Mouse (Mus musculus): Measurements from ENCODE around the gene Rhoq. TPM values are rescaled to one million over a fixed set of nuclear protein-coding genes. Genes with fewer than 3 reads are reported as not detected.
A peak's percentile ranks its signal among the peaks of the same experiment; 100 is the strongest.

Gene Rhoq
- 7.4 and 9.6 TPM in 2 replicates for polyA plus RNA-seq (2014; fragmentation: Nextera tagmentation; extraction: Ambion mirVana)

GRCm38 (mm10) chr17:86962894-86963585 is at the start of gene Rhoq:
Rhoq (plus strand) TSS chr17:86963082.
- Histone ChIP-seq H3K27me3 (ENCODE audit: control insufficient read depth, insufficient read depth, low read length) (no peaks in the 10 kb centered on the region), H3K36me3 (ENCODE audit: control insufficient read depth, insufficient read depth, low read length) (0 out of 2 replicates have a peak, but pooled peaks cover 3% of the 10 kb centered on the region), H3K27ac (replicated peaks; ENCODE audit: low read depth, low read length) (peak within 1 kb of the TSS; percentile 82), H3K4me1 (ENCODE audit: control insufficient read depth, insufficient read depth, low read length) (peaks cover 12% of the 10 kb centered on the region; the same call in 1 of the 2 replicates), H3K9me3 (ENCODE audit: control insufficient read depth, low read length) (no peaks in the 10 kb centered on the region), H3K4me3 (replicated peaks; ENCODE audit: low read depth, low read length) (peak within 1 kb of the TSS; percentile 75), H3K9ac (replicated peaks; ENCODE audit: low read length) (peak within 1 kb of the TSS; percentile 75), H3K4me2 (ENCODE audit: low read length) (peak within 1 kb of the TSS; percentile 80)
- DNase-seq (peak; percentile 94), ATAC-seq (ENCODE audit: low FRiP score, low TSS enrichment) (peak; percentile 91)
- under 1% methylated on average over 71 of the region's 86 CpGs for WGBS

- H3K9me3 ChIP-seq (ENCODE audit: control insufficient read depth, low read length) = no peaks in the 10 kb centered on the region
- no peaks in the 10 kb centered on the region for H3K36me3 ChIP-seq (ENCODE audit: control insufficient read depth, insufficient read depth, low read length)
- no peaks in the 10 kb centered on the region for H3K4me1 ChIP-seq (ENCODE audit: control insufficient read depth, insufficient read depth, low read length)
- WGBS = 79% methylated on average over 4 of the region's 4 CpGs
- H3K4me2 ChIP-seq (ENCODE audit: low read length) = no peak overlapping the region
- DNase-seq (no peak), ATAC-seq (ENCODE audit: low FRiP score, low TSS enrichment) (no peak)
- no peak overlapping the region for H3K9ac ChIP-seq (replicated peaks; ENCODE audit: low read length)
- H3K27ac ChIP-seq (replicated peaks; ENCODE audit: low read depth, low read length) = no peak overlapping the region
- H3K27me3 ChIP-seq (ENCODE audit: control insufficient read depth, insufficient read depth, low read length) = no peaks in the 10 kb centered on the region
- H3K4me3 ChIP-seq (replicated peaks; ENCODE audit: low read depth, low read length) = no peak overlapping the region
Observed at GRCm38 (mm10) chr17:86915540-86915939, 47.3 kb upstream of the Rhoq start.

- WGBS = 93% methylated on average over 10 of the region's 10 CpGs
- no peak within 1 kb of the TSS for H3K4me2 ChIP-seq (ENCODE audit: low read length)
- no peaks in the 10 kb centered on the region for H3K9me3 ChIP-seq (ENCODE audit: control insufficient read depth, low read length)
- no peaks in the 10 kb centered on the region for H3K4me1 ChIP-seq (ENCODE audit: control insufficient read depth, insufficient read depth, low read length)
- H3K4me3 ChIP-seq (replicated peaks; ENCODE audit: low read depth, low read length) = no peak within 1 kb of the TSS
- no peak within 1 kb of the TSS for H3K9ac ChIP-seq (replicated peaks; ENCODE audit: low read length)
- no peak within 1 kb of the TSS for H3K27ac ChIP-seq (replicated peaks; ENCODE audit: low read depth, low read length)
- H3K36me3 ChIP-seq (ENCODE audit: control insufficient read depth, insufficient read depth, low read length) = no peaks in the 10 kb centered on the region
- no peak for ATAC-seq (ENCODE audit: low FRiP score, low TSS enrichment)
- no peaks in the 10 kb centered on the region for H3K27me3 ChIP-seq (ENCODE audit: control insufficient read depth, insufficient read depth, low read length)
- no peak for DNase-seq
Observed at GRCm38 (mm10) chr17:86917048-86917447, 45.8 kb upstream of the Rhoq start, which contains the start of gene Tmem247. Tmem247 (plus strand) TSS chr17:86917348.

GRCm38 (mm10) chr17:86918786-86919185 is 44.1 kb upstream of the Rhoq start:
- H3K4me1 ChIP-seq (ENCODE audit: control insufficient read depth, insufficient read depth, low read length) = no peaks in the 10 kb centered on the region
- no peaks in the 10 kb centered on the region for H3K27me3 ChIP-seq (ENCODE audit: control insufficient read depth, insufficient read depth, low read length)
- no peak overlapping the region for H3K4me3 ChIP-seq (replicated peaks; ENCODE audit: low read depth, low read length)
- DNase-seq (no peak), ATAC-seq (ENCODE audit: low FRiP score, low TSS enrichment) (no peak)
- H3K36me3 ChIP-seq (ENCODE audit: control insufficient read depth, insufficient read depth, low read length) = no peaks in the 10 kb centered on the region
- H3K4me2 ChIP-seq (ENCODE audit: low read length) = no peak overlapping the region
- no peak overlapping the region for H3K9ac ChIP-seq (replicated peaks; ENCODE audit: low read length)
- H3K27ac ChIP-seq (replicated peaks; ENCODE audit: low read depth, low read length) = no peak overlapping the region
- WGBS = 78% methylated on average over 6 of the region's 6 CpGs
- no peaks in the 10 kb centered on the region for H3K9me3 ChIP-seq (ENCODE audit: control insufficient read depth, low read length)

- H3K27me3 ChIP-seq (ENCODE audit: control insufficient read depth, insufficient read depth, low read length) = no peaks in the 10 kb centered on the region
- H3K9ac ChIP-seq (replicated peaks; ENCODE audit: low read length) = no peak overlapping the region
- H3K4me2 ChIP-seq (ENCODE audit: low read length) = no peak overlapping the region
- no peaks in the 10 kb centered on the region for H3K9me3 ChIP-seq (ENCODE audit: control insufficient read depth, low read length)
- no peaks in the 10 kb centered on the region for H3K36me3 ChIP-seq (ENCODE audit: control insufficient read depth, insufficient read depth, low read length)
- WGBS = 86% methylated on average over 11 of the region's 11 CpGs
- no peak overlapping the region for H3K27ac ChIP-seq (replicated peaks; ENCODE audit: low read depth, low read length)
- H3K4me1 ChIP-seq (ENCODE audit: control insufficient read depth, insufficient read depth, low read length) = no peaks in the 10 kb centered on the region
- no peak for ATAC-seq (ENCODE audit: low FRiP score, low TSS enrichment)
- no peak for DNase-seq
- no peak overlapping the region for H3K4me3 ChIP-seq (replicated peaks; ENCODE audit: low read depth, low read length)
Observed at GRCm38 (mm10) chr17:86919729-86920128, 43.2 kb upstream of the Rhoq start.

GRCm38 (mm10) chr17:86924679-86925078 is 38.2 kb upstream of the Rhoq start:
- H3K4me2 ChIP-seq (ENCODE audit: low read length) = no peak overlapping the region
- no peak overlapping the region for H3K9ac ChIP-seq (replicated peaks; ENCODE audit: low read length)
- H3K4me1 ChIP-seq (ENCODE audit: control insufficient read depth, insufficient read depth, low read length) = no peaks in the 10 kb centered on the region
- H3K9me3 ChIP-seq (ENCODE audit: control insufficient read depth, low read length) = peaks cover 11% of the 10 kb centered on the region; the same call in 1 of the 2 replicates
- no peak overlapping the region for H3K27ac ChIP-seq (replicated peaks; ENCODE audit: low read depth, low read length)
- no peaks in the 10 kb centered on the region for H3K36me3 ChIP-seq (ENCODE audit: control insufficient read depth, insufficient read depth, low read length)
- no peak for ATAC-seq (ENCODE audit: low FRiP score, low TSS enrichment)
- H3K4me3 ChIP-seq (replicated peaks; ENCODE audit: low read depth, low read length) = no peak overlapping the region
- WGBS = 77% methylated on average over 3 of the region's 3 CpGs
- DNase-seq = no peak
- no peaks in the 10 kb centered on the region for H3K27me3 ChIP-seq (ENCODE audit: control insufficient read depth, insufficient read depth, low read length)

- 89% methylated on average over 3 of the region's 3 CpGs for WGBS
- ATAC-seq (ENCODE audit: low FRiP score, low TSS enrichment) = no peak
Observed at GRCm38 (mm10) chr17:86926836-86927235, 36.0 kb upstream of the Rhoq start.

GRCm38 (mm10) chr17:86929355-86929754 is 33.5 kb upstream of the Rhoq start:
- H3K9ac ChIP-seq (replicated peaks; ENCODE audit: low read length) = no peak overlapping the region
- H3K27me3 ChIP-seq (ENCODE audit: control insufficient read depth, insufficient read depth, low read length) = no peaks in the 10 kb centered on the region
- H3K36me3 ChIP-seq (ENCODE audit: control insufficient read depth, insufficient read depth, low read length) = no peaks in the 10 kb centered on the region
- H3K4me2 ChIP-seq (ENCODE audit: low read length) = no peak overlapping the region
- peaks cover 9% of the 10 kb centered on the region for H3K4me1 ChIP-seq (ENCODE audit: control insufficient read depth, insufficient read depth, low read length)
- no peak overlapping the region for H3K4me3 ChIP-seq (replicated peaks; ENCODE audit: low read depth, low read length)
- H3K9me3 ChIP-seq (ENCODE audit: control insufficient read depth, low read length) = peaks cover 11% of the 10 kb centered on the region; the same call in 1 of the 2 replicates
- H3K27ac ChIP-seq (replicated peaks; ENCODE audit: low read depth, low read length) = no peak overlapping the region
- WGBS = 84% methylated on average over 6 of the region's 6 CpGs
- DNase-seq (no peak), ATAC-seq (ENCODE audit: low FRiP score, low TSS enrichment) (no peak)

More at GRCm38 (mm10) chr17:86926836-86927235, 36.0 kb upstream of the Rhoq start:
- no peak for DNase-seq
- Histone ChIP-seq H3K9ac (replicated peaks; ENCODE audit: low read length) (no peak overlapping the region), H3K27me3 (ENCODE audit: control insufficient read depth, insufficient read depth, low read length) (no peaks in the 10 kb centered on the region), H3K9me3 (ENCODE audit: control insufficient read depth, low read length) (peaks cover 11% of the 10 kb centered on the region; the same call in 1 of the 2 replicates), H3K36me3 (ENCODE audit: control insufficient read depth, insufficient read depth, low read length) (no peaks in the 10 kb centered on the region), H3K4me1 (ENCODE audit: control insufficient read depth, insufficient read depth, low read length) (no peaks in the 10 kb centered on the region), H3K4me2 (ENCODE audit: low read length) (no peak overlapping the region), H3K4me3 (replicated peaks; ENCODE audit: low read depth, low read length) (no peak overlapping the region), H3K27ac (replicated peaks; ENCODE audit: low read depth, low read length) (no peak overlapping the region)

GRCm38 (mm10) chr17:86929981-86930380 is 32.9 kb upstream of the Rhoq start:
- DNase-seq (no peak), ATAC-seq (ENCODE audit: low FRiP score, low TSS enrichment) (no peak)
- H3K4me2 ChIP-seq (ENCODE audit: low read length) = no peak overlapping the region
- no peak overlapping the region for H3K4me3 ChIP-seq (replicated peaks; ENCODE audit: low read depth, low read length)
- H3K4me1 ChIP-seq (ENCODE audit: control insufficient read depth, insufficient read depth, low read length) = peaks cover 9% of the 10 kb centered on the region
- no peaks in the 10 kb centered on the region for H3K36me3 ChIP-seq (ENCODE audit: control insufficient read depth, insufficient read depth, low read length)
- H3K27me3 ChIP-seq (ENCODE audit: control insufficient read depth, insufficient read depth, low read length) = no peaks in the 10 kb centered on the region
- peaks cover 11% of the 10 kb centered on the region; the same call in 1 of the 2 replicates for H3K9me3 ChIP-seq (ENCODE audit: control insufficient read depth, low read length)
- H3K9ac ChIP-seq (replicated peaks; ENCODE audit: low read length) = no peak overlapping the region
- H3K27ac ChIP-seq (replicated peaks; ENCODE audit: low read depth, low read length) = no peak overlapping the region
